Mouse (Mus musculus): ENCODE data around the gene Ap1g2. TPM values are rescaled to one million over a fixed set of nuclear protein-coding genes. Genes with fewer than 3 reads are reported as not detected.

Gene Ap1g2
- total and polyA plus RNA-seq, 3 experiments, result 12.6 to 47.9 TPM; not detected in 1

- Histone ChIP-seq H3K36me3 (ENCODE audit: control insufficient read depth in 1 of 2, insufficient read depth in 2 of 2, low read length in 2 of 2) (peaks cover 0 to 5% of the 10 kb centered on the region in 2 experiments; a peak in 2 of 4 replicates), H3K4me3 (ENCODE audit: control insufficient read depth in 1 of 2, insufficient read depth in 1 of 2, low read depth in 2 of 2, low read length in 2 of 2) (peak overlapping the region; percentile 72 to 97), H3K27ac (ENCODE audit: control insufficient read depth, low read depth, low read length) (peak overlapping the region; percentile 57; the same call in 1 of the 2 replicates), H3K9ac (ENCODE audit: control insufficient read depth, low read depth, low read length, poor library complexity, severe bottlenecking) (peak overlapping the region; percentile 78), H3K79me2 (ENCODE audit: control insufficient read depth, insufficient read depth, low read length, poor library complexity) (peaks cover 2% of the 10 kb centered on the region; the same call in 1 of the 2 replicates), H3K9me3 (replicated peaks; ENCODE audit: insufficient read depth, low read length) (no peaks in the 10 kb centered on the region), H3K27me3 (ENCODE audit: control insufficient read depth in 1 of 2, insufficient read depth in 2 of 2, low read length in 2 of 2) (peaks cover 0 to under 1% of the 10 kb centered on the region in 2 experiments; a peak in 1 of 4 replicates), H3K4me1 (ENCODE audit: control insufficient read depth in 1 of 2, insufficient read depth in 2 of 2, low read length in 2 of 2) (peaks cover 6 to 10% of the 10 kb centered on the region in 2 experiments)
- peak; percentile 59 for DNase-seq (ENCODE audit: low read depth, low spot score)
- TF ChIP-seq CHD2 (IDR thresholded peaks at IDR 0.05; ENCODE audit: low read length) (no peak), EP300 (IDR thresholded peaks at IDR 0.05; ENCODE audit: low read depth in 1 of 2, low read length in 2 of 2) (peak in 1 of 2 experiments; percentile 21; a peak in 1 of 4 replicates), MAFK (IDR thresholded peaks at IDR 0.05; ENCODE audit: borderline replicate concordance, low read depth, low read length) (no peak), JUND (IDR thresholded peaks at IDR 0.05; ENCODE audit: low read depth, low read length) (no peak), MXI1 (IDR thresholded peaks at IDR 0.05; ENCODE audit: low read depth, low read length) (no peak), MYB (IDR thresholded peaks at IDR 0.05; ENCODE audit: low read depth, low read length) (no peak), TAL1 (IDR thresholded peaks at IDR 0.05; ENCODE audit: low read length) (peak; percentile 32), POLR2AphosphoS2 (IDR thresholded peaks at IDR 0.05; ENCODE audit: low read length) (no peak), MAX (IDR thresholded peaks at IDR 0.05; ENCODE audit: low read length) (no peak), MEF2A (IDR thresholded peaks at IDR 0.05; ENCODE audit: extremely low read depth, insufficient replicate concordance, low read depth, low read length, poor library complexity, severe bottlenecking) (no peak), TCF12 (IDR thresholded peaks at IDR 0.05; ENCODE audit: low read depth, low read length) (no peak), TBP (IDR thresholded peaks at IDR 0.05; ENCODE audit: low read depth, low read length) (no peak), E2F4 (IDR thresholded peaks at IDR 0.05; ENCODE audit: borderline replicate concordance, low read depth, low read length) (no peak), BHLHE40 (IDR thresholded peaks at IDR 0.05; ENCODE audit: borderline replicate concordance, low read depth, low read length) (no peak)
Observed at GRCm38 (mm10) chr14:55105386-55105785, 1.0 kb downstream of the Ap1g2 start.

GRCm38 (mm10) chr14:55104365-55104764, 2.0 kb downstream of the Ap1g2 start:
- TF ChIP-seq POLR2AphosphoS2 (IDR thresholded peaks at IDR 0.05; ENCODE audit: low read length) (no peak), MAZ (IDR thresholded peaks at IDR 0.05; ENCODE audit: low read depth, low read length) (no peak), TCF12 (IDR thresholded peaks at IDR 0.05; ENCODE audit: low read depth, low read length) (no peak), SMC3 (IDR thresholded peaks at IDR 0.05; ENCODE audit: low read depth, low read length) (no peak), HCFC1 (IDR thresholded peaks at IDR 0.05; ENCODE audit: low read depth, low read length) (no peak), GABPA (IDR thresholded peaks at IDR 0.05; ENCODE audit: low read depth, low read length) (no peak), EP300 (IDR thresholded peaks at IDR 0.05; ENCODE audit: low read depth in 1 of 2, low read length in 2 of 2) (no peak), NRF1 (IDR thresholded peaks at IDR 0.05; ENCODE audit: insufficient read depth, low read depth, low read length, poor library complexity, severe bottlenecking) (no peak), ZNF384 (IDR thresholded peaks at IDR 0.05; ENCODE audit: low read depth, low read length) (no peak), GATA1 (IDR thresholded peaks at IDR 0.05; ENCODE audit: low read depth, low read length) (no peak), CHD2 (IDR thresholded peaks at IDR 0.05; ENCODE audit: low read length) (no peak), MXI1 (IDR thresholded peaks at IDR 0.05; ENCODE audit: low read depth, low read length) (no peak), ZC3H11A (IDR thresholded peaks at IDR 0.05; ENCODE audit: low read depth, low read length) (no peak), POLR2AphosphoS5 (IDR thresholded peaks at IDR 0.05; ENCODE audit: borderline replicate concordance, low read depth, low read length) (no peak), UBTF (IDR thresholded peaks at IDR 0.05; ENCODE audit: borderline replicate concordance, insufficient read depth, low read depth, low read length) (no peak), MEF2A (IDR thresholded peaks at IDR 0.05; ENCODE audit: extremely low read depth, insufficient replicate concordance, low read depth, low read length, poor library complexity, severe bottlenecking) (no peak), ETS1 (IDR thresholded peaks at IDR 0.05; ENCODE audit: low read depth, low read length) (no peak)
- Histone ChIP-seq H3K27ac (ENCODE audit: control insufficient read depth, low read depth, low read length) (no peak overlapping the region), H3K79me2 (ENCODE audit: control insufficient read depth, insufficient read depth, low read length, poor library complexity) (peaks cover 2% of the 10 kb centered on the region; the same call in 1 of the 2 replicates), H3K36me3 (ENCODE audit: control insufficient read depth in 1 of 2, insufficient read depth in 2 of 2, low read length in 2 of 2) (peaks cover 0 to 5% of the 10 kb centered on the region in 2 experiments; a peak in 2 of 4 replicates), H3K4me1 (ENCODE audit: control insufficient read depth in 1 of 2, insufficient read depth in 2 of 2, low read length in 2 of 2) (peaks cover 6 to 10% of the 10 kb centered on the region in 2 experiments), H3K9ac (ENCODE audit: control insufficient read depth, low read depth, low read length, poor library complexity, severe bottlenecking) (no peak overlapping the region), H3K27me3 (ENCODE audit: control insufficient read depth in 1 of 2, insufficient read depth in 2 of 2, low read length in 2 of 2) (no peaks in the 10 kb centered on the region), H3K9me3 (replicated peaks; ENCODE audit: insufficient read depth, low read length) (no peaks in the 10 kb centered on the region), H3K4me3 (ENCODE audit: control insufficient read depth in 1 of 2, insufficient read depth in 1 of 2, low read depth in 2 of 2, low read length in 2 of 2) (no peak overlapping the region)
- no peak for DNase-seq (ENCODE audit: low read depth, low spot score)
